Mouse (Mus musculus) liver, embryonic 14.5 days (tissue): ENCODE results near the gene Mx1. TPM values are rescaled to one million over a fixed set of nuclear protein-coding genes. Genes with fewer than 3 reads are reported as not detected.

Experiments
- ATAC-seq: fragments of 200-750 bp; cut with Nextera tagmentation; 2 replicates; pipeline ENCODE4 v1.8.0; 2017; ENCODE audit warnings: moderate number of reproducible peaks, mild to moderate bottlenecking, moderate library complexity; ENCODE audit not compliant: insufficient read depth
- DNase-seq, 3 experiments: peaks; one replicate each; pipeline ENCODE4 v3.0.0-alpha.2; 2012 to 2013; ENCODE audit warnings: low read depth in 3 of 3, low spot score in 3 of 3
- H3K27ac ChIP-seq: fragments of 300-500 bp; sonication (generic); 2 replicates; pipeline ENCODE4 v1.5.1; 2014; ENCODE audit warnings: moderate library complexity, mild to moderate bottlenecking, control low read depth, inconsistent platforms
- H3K27me3 ChIP-seq: fragments of 300-500 bp; sonication (generic); 2 replicates; pipeline ENCODE4 v1.6.1; 2014; ENCODE audit warnings: mild to moderate bottlenecking, low read length, moderate library complexity; ENCODE audit not compliant: control insufficient read depth, insufficient read depth
- H3K36me3 ChIP-seq: fragments of 300-500 bp; sonication (generic); replicated peaks from 2 replicates; pipeline ENCODE4 v1.6.1; 2014; ENCODE audit warnings: low read depth; ENCODE audit not compliant: control insufficient read depth, insufficient read depth
- H3K4me1 ChIP-seq, 2 experiments: fragments of 200-500 bp in 1 of 2; fragments of 300-500 bp in 1 of 2; sonication (generic) in 1 of 2; replicated peaks; 2 replicates each; pipeline ENCODE4 v1.6.1; 2012 to 2014; ENCODE audit warnings: antibody characterized with exemption in 1 of 2, inconsistent platforms in 1 of 2, low read length in 1 of 2; ENCODE audit not compliant: control insufficient read depth in 2 of 2, insufficient read depth in 2 of 2
- H3K4me2 ChIP-seq: fragments of 300-500 bp; sonication (generic); 2 replicates; pipeline ENCODE4 v1.6.1; 2014; ENCODE audit warnings: low read depth, mild to moderate bottlenecking, control low read depth, moderate library complexity
- H3K4me3 ChIP-seq, 2 experiments: fragments of 200-500 bp in 1 of 2; fragments of 300-500 bp in 1 of 2; sonication (generic) in 1 of 2; 2 replicates each; pipeline ENCODE4 v1.5.1; 2012 to 2014; ENCODE audit warnings: low read depth in 2 of 2, low read length in 2 of 2, mild to moderate bottlenecking in 2 of 2, control low read depth in 1 of 2, inconsistent platforms in 1 of 2, moderate library complexity in 1 of 2; ENCODE audit not compliant: insufficient read depth in 1 of 2
- H3K9ac ChIP-seq: fragments of 300-500 bp; sonication (generic); replicated peaks from 2 replicates; pipeline ENCODE4 v1.6.1; 2014; ENCODE audit warnings: mild to moderate bottlenecking, control low read depth, moderate library complexity
- H3K9me3 ChIP-seq: fragments of 300-500 bp; sonication (generic); 2 replicates; pipeline ENCODE4 v1.6.1; 2016; ENCODE audit warnings: low read length, mixed read lengths; ENCODE audit not compliant: control insufficient read depth
- CTCF ChIP-seq: IDR thresholded peaks from 2 replicates; pipeline ENCODE4 v1.5.1; 2016; ENCODE audit warnings: antibody characterized with exemption, low read depth, control low read depth
- EP300 ChIP-seq: IDR thresholded peaks from 2 replicates; pipeline ENCODE4 v1.6.1; 2016; ENCODE audit warnings: antibody characterized with exemption, low read depth
- WGBS: fragments of 180-500 bp; shearing (Covaris S2); extraction: QIAGEN DNeasy Blood & Tissue Kit; methylation state at CpG from one replicate; pipeline ENCODE4 v1.1.7; 2014; ENCODE audit not compliant: insufficient replicate concordance; 5-methylcytosine and 5-hydroxymethylcytosine counted together
- polyA plus RNA-seq, 2 experiments: library from polyadenylated mRNA; depleted of rRNA in 1 of 2; stranded (reverse) in 1 of 2; unstranded in 1 of 2; fragments of >200 nt; fragmentation: Nextera tagmentation in 1 of 2; extraction: Ambion mirVana in 1 of 2; gene quantifications; 2 replicates each; pipeline versions ENCODE4 v1.2.1 to v1.2.3; 2012 to 2014

The Mx1 gene
- polyA plus RNA-seq, 2 experiments, result 0.46 to 0.48 TPM

DNA sequence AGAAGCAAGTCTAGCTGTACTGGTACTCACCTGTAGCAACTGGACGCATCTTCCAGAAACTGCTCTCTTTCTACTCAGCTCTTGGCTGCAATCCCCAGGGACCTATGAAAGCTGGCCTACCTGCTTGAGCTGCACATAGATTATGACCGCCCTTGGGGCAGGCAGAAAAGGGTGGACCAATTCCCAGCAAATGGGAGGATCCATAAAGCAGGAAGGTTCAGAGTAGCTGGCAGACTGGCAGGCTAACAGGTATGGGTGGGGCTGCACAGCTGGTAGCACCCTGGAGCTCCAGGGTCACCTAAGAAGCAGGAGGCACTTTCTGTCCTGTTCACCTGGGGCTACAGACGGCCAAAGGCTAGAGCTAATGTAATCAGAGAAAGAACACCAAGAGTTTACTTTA, 42.1 kb upstream of the Mx1 start:
- WGBS, result 55% methylated on average over 3 of the region's 3 CpGs
- Histone ChIP-seq H3K4me3 (no peak overlapping the region), H3K9ac (no peak overlapping the region), H3K9me3 (no peaks in the 10 kb centered on the region), H3K27ac (no peak overlapping the region), H3K36me3 (no peaks in the 10 kb centered on the region), H3K27me3 (no peaks in the 10 kb centered on the region), H3K4me1 (no peaks in the 10 kb centered on the region), H3K4me2 (no peak overlapping the region)
- ATAC-seq, result no peak
- DNase-seq, result no peak
- TF ChIP-seq CTCF (no peak), EP300 (no peak)

DNA sequence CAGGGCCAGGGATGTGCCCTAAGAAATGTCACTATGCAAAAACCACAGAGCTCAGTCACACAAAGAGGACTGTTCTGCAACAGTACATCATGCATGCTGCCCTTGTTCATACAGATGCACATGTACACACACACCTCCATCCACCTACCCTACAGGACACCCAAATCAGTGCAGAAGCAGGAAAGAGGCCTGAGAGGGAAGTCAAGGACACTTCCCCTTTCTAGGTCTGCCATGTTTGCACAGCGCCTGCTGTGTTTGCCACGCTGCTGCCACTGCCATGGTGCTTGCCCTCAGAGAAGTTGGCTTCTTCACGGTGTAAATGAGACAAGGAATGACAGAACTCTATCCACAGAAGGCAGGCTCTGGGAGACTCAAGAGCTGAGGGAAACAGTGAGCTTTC, 41.1 kb upstream of the Mx1 start:
- TF ChIP-seq EP300 (no peak), CTCF (no peak)
- no peaks in the 10 kb centered on the region for H3K36me3 ChIP-seq
- H3K27ac ChIP-seq, result no peak overlapping the region
- no peaks in the 10 kb centered on the region for H3K4me1 ChIP-seq
- H3K4me3 ChIP-seq, result no peak overlapping the region
- no peak overlapping the region for H3K9ac ChIP-seq
- H3K9me3 ChIP-seq, result no peaks in the 10 kb centered on the region
- H3K27me3 ChIP-seq, result no peaks in the 10 kb centered on the region
- ATAC-seq (no peak), DNase-seq (no peak)
- 38% methylated on average over 3 of the region's 3 CpGs for WGBS
- no peak overlapping the region for H3K4me2 ChIP-seq

DNA sequence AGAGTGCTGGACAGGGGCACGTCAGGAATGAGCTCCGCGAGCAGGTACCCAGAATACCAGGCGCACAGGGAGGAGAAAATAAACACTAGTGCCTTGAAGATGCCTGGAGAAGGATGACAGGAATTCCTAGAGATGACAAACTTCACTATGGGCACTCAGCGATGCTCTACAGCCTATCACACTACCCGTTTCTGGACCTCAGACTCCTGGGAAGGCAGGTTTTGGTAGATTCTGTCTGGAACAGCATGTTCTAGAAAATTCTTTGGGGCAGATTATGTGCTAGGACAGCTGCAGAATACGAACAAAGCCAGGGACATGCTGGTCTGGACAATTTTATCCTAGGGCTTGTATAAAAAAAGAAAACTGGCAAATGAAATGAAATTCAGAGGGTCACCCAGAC, 38.2 kb upstream of the Mx1 start:
- no peaks in the 10 kb centered on the region for H3K36me3 ChIP-seq
- H3K4me3 ChIP-seq, result no peak overlapping the region
- H3K4me2 ChIP-seq, result no peak overlapping the region
- peaks cover 0 to 3% of the 10 kb centered on the region in 2 experiments; a peak in 1 of 4 replicates for H3K4me1 ChIP-seq
- H3K9ac ChIP-seq, result no peak overlapping the region
- no peak for ATAC-seq
- WGBS, result 72% methylated on average over 7 of the region's 7 CpGs
- H3K27ac ChIP-seq, result no peak overlapping the region
- no peak for DNase-seq
- no peak for TF ChIP-seq EP300
- no peak for TF ChIP-seq CTCF
- no peaks in the 10 kb centered on the region for H3K9me3 ChIP-seq
- no peaks in the 10 kb centered on the region for H3K27me3 ChIP-seq

DNA sequence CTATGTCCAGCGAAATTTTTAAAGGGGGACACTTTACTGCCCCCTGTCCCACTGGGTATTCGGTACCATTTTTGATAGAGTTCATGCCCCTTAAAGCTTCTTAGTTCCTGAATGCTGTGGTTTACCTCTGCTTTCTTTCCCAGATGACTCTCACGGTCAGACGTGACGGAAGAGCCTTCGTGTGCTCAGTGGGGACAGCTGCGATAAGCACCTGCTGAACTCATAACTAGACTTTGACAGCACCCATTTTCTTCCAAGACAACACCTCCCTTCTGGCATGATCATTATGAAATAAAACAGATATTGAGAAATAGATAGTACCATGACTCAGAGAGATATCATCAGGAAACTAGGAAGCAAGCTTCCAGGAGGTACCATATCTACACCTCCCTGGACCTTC, 36.7 kb upstream of the Mx1 start:
- Histone ChIP-seq H3K4me3 (no peak overlapping the region), H3K27me3 (no peaks in the 10 kb centered on the region), H3K9me3 (no peaks in the 10 kb centered on the region), H3K27ac (no peak overlapping the region), H3K9ac (no peak overlapping the region), H3K4me1 (peaks cover 0 to 3% of the 10 kb centered on the region in 2 experiments; a peak in 1 of 4 replicates), H3K36me3 (no peaks in the 10 kb centered on the region), H3K4me2 (no peak overlapping the region)
- ATAC-seq (no peak), DNase-seq (no peak)
- 71% methylated on average over 7 of the region's 7 CpGs for WGBS
- TF ChIP-seq EP300 (no peak), CTCF (no peak)

DNA sequence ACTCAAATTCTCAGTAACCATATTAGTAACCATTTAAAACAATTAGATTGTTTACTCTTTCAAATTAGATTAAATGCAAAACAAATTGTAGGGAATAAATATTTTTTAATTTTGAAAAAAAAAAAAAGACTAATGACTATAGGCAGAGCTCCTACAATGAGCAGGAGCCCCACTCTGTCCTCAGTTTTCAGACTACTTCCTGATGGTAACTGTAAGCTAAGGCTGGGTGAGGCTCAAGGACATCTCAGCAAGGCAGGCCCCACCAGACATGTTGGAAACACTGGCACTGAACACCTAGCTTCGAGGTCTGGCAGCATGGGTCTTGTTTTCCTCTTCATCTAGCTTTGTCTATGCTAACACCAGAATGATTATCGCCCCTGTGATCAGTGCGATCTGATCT, 35.4 kb upstream of the Mx1 start:
- Histone ChIP-seq H3K9me3 (no peaks in the 10 kb centered on the region), H3K36me3 (no peaks in the 10 kb centered on the region), H3K4me3 (no peak overlapping the region), H3K27ac (no peak overlapping the region), H3K4me1 (peaks cover 0 to 3% of the 10 kb centered on the region in 2 experiments; a peak in 1 of 4 replicates), H3K9ac (no peak overlapping the region), H3K27me3 (no peaks in the 10 kb centered on the region), H3K4me2 (no peak overlapping the region)
- no peak for TF ChIP-seq EP300
- TF ChIP-seq CTCF, result no peak
- ATAC-seq, result no peak
- 56% methylated on average over 3 of the region's 3 CpGs for WGBS
- no peak for DNase-seq
